Mouse (Mus musculus): ENCODE data around the gene Mrpl53.

- TF ChIP-seq POLR2A (IDR thresholded peaks at IDR 0.05; ENCODE audit: extremely low read depth, insufficient read depth, low read length) (no peak), CTCF (IDR thresholded peaks at IDR 0.05; ENCODE audit: low read depth, low read length) (no peak)
Observed at GRCm38 (mm10) chr6:83122961-83123360, 14.1 kb downstream of the Mrpl53 start.
